Mouse (Mus musculus) MN1 (cell line): ENCODE results near the gene Apon.
"Not testable (repeated sequence)": the region's sequence is repeated elsewhere in the genome, so short reads cannot be mapped to it uniquely, and the experiment has no call there.

ENCODE experiments used
- DNase-seq: peaks from one replicate; pipeline ENCODE4 v3.0.0-alpha.2; 2016; ENCODE audit warnings: low spot score

Apon gene

GRCm38 (mm10) chr10:128275374-128275773, 21.5 kb downstream of the Apon start:
- DNase-seq = peak; percentile 68

- DNase-seq = no peak
These were observed 24.3 kb downstream of the Apon start for GRCm38 (mm10) chr10:128278158-128278557.

DNA sequence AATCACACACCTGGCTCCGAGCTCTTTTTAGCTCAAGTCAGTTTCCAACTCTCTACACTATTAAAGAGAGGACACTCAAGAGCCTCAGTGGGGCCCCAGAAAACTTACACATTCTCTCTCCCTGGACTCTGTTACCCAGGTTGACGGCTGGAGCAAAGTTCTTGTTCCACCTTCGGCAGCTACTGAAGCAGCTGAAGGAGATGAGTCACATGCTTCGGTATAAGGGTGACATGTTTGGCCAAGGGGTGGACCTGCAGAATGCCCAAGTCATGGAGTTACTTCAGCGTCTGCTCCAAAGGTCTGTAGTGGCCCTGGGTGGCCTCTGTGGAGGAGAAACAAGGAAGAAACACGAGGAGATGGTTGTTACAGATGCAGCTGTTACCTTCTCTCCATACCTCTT, 27.0 kb downstream of the Apon start:
- DNase-seq = no peak

- DNase-seq = no peak
These were observed 27.8 kb downstream of the Apon start for GRCm38 (mm10) chr10:128281682-128282081.

GRCm38 (mm10) chr10:128282886-128283450, 29.1 kb downstream of the Apon start:
- DNase-seq = no peak

DNA sequence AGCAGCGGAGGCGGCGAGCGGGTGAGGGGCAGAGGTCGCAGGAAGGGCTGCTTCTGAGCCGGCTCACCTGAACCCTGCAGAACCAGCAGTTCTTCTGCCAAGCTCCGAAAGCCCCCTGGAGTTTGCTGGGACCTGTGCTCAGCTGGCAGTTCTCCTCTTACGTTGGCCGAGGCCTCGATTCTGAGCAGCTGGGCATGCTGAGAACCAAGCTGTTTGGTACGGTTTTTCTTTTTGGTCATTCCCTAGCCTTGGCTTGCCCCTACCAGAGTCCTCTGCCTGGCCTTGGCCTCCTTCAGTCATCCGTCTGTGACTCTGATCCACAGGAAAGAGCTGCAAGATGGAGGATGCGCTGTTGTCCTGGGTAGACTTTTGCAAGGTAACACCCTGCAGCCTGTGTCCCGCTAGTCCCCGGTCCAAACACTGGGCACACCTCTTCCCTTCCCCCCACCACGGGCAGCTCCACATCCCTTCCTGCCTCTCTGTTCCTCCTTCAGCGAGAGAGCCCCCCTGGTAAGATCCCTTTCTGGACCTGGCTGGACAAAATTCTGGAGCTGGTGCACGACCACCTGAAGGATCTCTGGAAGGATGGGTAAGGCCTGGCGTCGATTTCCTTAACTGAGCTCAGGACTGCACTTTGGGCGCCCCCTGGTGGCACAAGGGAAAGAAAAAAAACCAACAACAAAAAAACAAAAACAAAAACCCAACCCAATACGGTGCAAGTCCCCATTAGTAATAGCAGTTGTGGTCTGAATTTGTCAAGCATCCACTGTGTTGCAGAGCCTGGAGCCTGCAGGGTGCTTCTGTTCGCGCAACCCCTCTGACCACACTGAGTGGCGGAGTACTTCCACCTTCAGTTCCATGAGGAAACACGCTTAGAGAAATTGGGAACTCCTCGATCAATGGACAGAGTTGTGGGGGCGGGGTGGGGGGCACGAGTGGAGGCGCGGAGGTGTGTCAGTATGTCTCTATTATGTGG, 30.0 kb downstream of the Apon start:
- DNase-seq = peak; percentile 90

DNA sequence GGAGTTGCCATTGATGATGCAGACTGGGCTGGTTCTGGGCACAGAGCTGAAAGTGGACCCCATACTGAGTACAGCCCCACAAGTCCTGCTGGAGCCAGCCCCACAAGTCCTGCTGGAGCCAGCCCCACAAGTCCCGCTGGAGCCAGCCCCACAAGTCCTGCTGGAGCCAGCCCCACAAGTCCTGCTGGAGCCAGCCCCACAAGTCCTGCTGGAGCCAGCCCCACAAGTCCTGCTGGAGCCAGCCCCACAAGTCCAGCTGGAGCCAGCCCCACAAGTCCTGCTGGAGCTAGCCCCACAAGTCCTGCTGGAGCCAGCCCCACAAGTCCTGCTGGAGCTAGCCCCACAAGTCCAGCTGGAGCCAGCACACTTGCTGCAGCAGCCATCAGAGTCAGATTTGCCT, 36.7 kb downstream of the Apon start:
- not testable (repeated sequence) for DNase-seq

DNA sequence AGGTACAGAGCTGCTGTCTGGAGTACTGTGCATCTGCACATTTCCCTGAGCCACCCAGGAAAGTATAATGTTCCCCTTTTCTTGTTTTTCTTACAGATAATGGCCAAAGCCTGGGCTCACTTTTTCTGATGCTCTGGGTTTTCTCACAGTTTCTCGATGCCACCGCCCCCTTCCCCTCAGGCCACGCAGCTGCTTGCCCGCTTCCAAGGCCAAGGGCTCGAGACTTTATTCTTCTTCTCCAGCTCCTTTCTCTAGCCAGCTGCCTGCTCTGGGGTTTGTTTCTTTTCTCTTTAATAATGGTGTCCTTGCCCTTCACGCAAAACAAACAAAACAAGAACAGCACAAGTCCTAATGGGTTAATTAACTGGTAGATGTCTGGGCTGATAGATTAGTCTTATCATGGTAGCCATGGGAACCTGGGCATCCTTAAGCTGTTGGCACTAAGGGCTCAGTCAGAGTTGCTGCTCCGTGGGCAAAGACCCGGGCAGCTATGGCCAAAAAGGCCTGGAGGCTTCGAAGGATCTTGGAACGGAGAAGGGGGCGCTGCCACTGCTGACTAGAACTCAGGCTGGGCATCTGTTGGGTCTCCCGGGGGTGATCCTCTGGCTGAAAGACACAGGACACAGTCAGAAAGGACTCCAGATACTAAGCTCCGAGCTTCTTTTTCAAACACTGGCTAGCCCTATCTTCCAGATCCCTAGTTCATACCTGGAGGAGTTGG, 42.6 kb downstream of the Apon start:
- DNase-seq = peak; percentile 77

GRCm38 (mm10) chr10:128297221-128297620, 43.3 kb downstream of the Apon start:
- peak; percentile 85 for DNase-seq

DNA sequence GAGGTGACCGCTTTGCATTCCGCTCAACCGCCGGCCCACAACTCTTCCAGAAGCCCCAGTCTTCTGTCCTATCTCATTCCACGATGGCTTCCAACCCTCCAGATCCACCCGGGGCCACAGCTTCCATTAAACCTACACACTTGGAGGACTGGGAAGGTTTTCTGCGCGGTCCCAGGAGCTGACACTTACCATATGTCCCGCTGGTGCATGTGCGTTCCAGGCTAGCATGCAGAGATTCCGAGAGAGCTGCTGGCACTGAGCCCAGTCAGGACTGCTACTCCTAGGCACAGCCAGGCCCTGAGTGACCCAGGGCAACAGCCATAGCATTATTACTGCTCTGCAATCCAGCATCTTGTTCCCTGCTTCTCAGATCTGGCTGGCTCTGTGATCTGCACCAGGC, 43.7 kb downstream of the Apon start:
- DNase-seq = peak; percentile 98

DNA sequence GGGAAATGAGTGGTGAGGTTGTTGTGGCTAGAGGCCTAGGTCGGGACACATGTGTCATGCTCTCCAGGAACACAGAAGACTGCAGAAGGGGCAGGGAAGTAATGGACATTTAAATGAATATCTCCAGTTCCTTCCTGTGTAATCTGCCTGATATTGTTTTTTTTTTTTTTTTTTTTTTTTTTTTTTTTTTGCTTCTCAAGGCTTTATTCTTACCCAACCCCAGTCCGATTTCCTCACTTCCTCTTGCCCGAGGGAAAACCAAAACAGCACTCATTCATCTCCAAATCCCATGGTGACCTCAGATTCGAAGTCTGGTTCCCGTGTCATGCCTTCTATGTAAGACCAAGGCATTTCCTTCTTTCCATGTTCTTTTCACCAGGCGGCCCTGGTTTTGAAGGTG, 44.3 kb downstream of the Apon start:
- peak; percentile 59 for DNase-seq

- DNase-seq = peak; percentile 65
These were observed 44.8 kb downstream of the Apon start, which contains the start of gene Il23a for GRCm38 (mm10) chr10:128298702-128299171. Gene Il23a, minus strand, starts transcription at chr10:128298752.

DNA sequence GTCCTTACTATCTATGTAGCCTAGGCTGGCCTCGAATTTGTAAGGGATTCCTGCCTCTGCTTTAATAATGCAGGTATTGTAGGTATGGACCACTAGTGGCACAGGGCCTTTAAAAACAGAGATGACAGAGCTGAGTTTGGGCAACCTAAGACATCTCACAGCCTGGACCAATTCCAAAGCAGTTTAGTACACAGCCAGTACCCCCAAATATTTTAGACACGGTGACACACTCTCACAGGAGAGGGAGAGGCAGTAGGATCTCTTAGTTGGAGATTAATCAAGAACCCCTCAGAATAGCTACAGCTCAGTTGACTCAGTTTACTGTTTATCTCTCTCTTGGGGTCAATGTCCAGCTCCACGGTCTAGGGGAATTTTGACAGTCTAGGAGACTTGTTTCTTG, 48.5 kb downstream of the Apon start:
- DNase-seq = peak; percentile 41

DNA sequence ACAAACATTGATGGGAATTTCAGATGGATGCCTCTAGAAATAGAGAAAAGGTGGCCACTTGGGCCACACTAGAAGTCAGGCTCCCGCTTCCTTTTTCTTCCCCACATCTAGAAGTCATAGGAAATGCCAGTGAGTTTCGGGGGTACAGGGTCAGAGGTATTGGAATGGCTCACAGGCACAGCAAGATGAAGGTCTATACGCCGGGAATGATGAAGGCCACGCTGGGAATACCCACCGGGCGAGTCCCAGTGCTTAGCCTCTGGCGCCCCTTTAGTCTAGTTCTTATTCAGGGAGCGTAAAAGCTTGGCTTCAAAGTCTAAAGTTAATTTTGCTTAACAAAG, 48.9 kb downstream of the Apon start:
- DNase-seq = no peak

DNA sequence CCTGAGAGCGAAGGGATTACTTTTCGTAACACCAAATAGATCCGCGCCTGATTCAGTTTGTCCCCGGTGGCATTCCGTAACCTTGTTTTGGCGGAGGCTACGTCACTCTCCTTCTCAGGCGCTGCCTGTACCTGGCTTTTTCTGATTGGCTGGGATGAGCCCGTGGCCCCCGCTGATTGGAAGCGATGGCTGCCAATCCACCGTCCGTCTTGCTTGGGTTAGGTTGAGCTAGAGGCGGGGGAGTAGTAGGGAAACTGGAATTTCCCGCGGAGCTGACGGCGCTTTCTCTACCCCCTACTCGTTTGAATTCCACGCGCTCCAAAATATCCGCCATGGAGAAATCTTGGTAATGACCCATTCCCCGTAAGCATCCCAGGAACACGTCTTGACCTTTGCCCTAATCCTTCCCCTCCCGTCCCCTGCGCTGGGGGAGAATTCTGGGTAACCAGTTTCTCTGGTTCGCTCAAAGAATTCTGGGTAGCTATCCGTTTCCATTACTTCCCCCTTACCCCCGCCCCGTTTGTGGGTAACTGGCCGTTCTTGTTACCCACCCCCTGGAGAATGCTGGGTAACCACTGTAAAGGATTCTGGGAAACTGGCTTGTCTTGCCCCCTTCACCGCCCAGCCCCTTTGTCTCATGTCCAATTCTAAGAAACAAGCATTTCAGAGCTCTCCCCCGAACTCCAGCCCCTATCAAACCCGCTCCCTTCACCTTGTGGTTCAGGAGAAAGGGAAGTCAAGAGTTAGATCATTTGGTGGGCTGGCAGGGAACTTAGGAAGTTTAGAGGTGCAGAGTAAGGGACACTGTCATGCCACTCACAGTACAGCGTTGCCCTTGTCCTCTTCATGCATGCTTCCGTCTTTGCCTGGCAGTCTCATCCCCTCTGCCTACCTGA, 49.5 kb downstream of the Apon start, which contains the start of gene Pan2:
Gene Pan2 (plus strand): TSS at position 210 of the 896 bp plus-strand sequence.
- peak; percentile 100 for DNase-seq
